Mouse (Mus musculus) splenic B cell, adult 2 months (primary cell): ENCODE measurements around the gene Rfc5.

Experiments
- DNase-seq: peaks from one replicate; pipeline ENCODE4 v3.0.0-alpha.2; 2011; ENCODE audit warnings: low read depth, low spot score
- H3K27me3 ChIP-seq: 2 replicates; pipeline ENCODE4 v1.6.1; 2012; ENCODE audit warnings: mild to moderate bottlenecking, low read length, moderate library complexity, mixed read lengths; ENCODE audit not compliant: control insufficient read depth, poor library complexity, insufficient read depth, severe bottlenecking
- H3K36me3 ChIP-seq: 2 replicates; pipeline ENCODE4 v1.6.1; 2012; ENCODE audit warnings: mild to moderate bottlenecking, low read length, moderate library complexity, mixed read lengths; ENCODE audit not compliant: control insufficient read depth, poor library complexity, insufficient read depth, severe bottlenecking

Rfc5 gene

DNA sequence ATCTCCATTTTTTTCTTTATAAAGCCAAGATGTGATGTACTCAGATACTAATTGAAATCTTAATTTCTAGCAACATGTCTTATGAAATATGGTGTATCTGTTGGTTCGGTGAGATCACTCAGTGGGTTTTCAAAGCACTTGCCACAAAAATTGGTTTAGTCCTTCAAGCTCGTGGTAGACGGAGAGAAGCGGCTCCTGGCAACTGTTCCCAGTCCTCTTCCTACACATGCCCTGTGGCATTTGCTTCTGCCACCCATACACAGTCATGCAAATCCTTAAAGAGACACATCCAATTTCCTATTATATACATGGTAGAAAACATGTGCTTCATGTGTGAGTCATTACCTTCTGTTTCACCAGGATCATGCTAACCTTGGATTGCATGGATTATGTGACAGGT, 27.3 kb downstream of the Rfc5 start:
- H3K36me3 ChIP-seq, result peaks cover 3% of the 10 kb centered on the region; the same call in 1 of the 2 replicates
- DNase-seq, result no peak
- no peaks in the 10 kb centered on the region for H3K27me3 ChIP-seq

GRCm38 (mm10) chr5:117360631-117361541, 28.0 kb downstream of the Rfc5 start:
- peaks cover 3% of the 10 kb centered on the region; the same call in 1 of the 2 replicates for H3K36me3 ChIP-seq
- H3K27me3 ChIP-seq, result no peaks in the 10 kb centered on the region
- DNase-seq, result no peak

DNA sequence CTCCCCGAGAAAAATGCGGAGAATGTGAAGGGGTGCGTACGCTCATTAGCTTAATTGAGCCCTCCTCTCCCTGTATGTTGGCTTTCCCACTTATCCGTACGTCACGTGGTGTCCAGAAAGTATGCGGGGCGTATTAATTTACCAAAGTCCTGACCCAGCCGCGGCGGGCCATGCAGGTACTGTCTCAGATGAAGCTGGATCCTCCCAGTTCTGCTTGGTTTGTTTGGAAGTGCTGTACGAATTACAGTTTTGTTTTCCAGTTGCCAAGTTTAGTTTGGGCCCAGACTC, 28.7 kb downstream of the Rfc5 start:
- no peaks in the 10 kb centered on the region for H3K27me3 ChIP-seq
- H3K36me3 ChIP-seq, result peaks cover 3% of the 10 kb centered on the region; the same call in 1 of the 2 replicates
- no peak for DNase-seq

- peak; percentile 70 for DNase-seq
- no peaks in the 10 kb centered on the region for H3K27me3 ChIP-seq
These were observed 29.2 kb downstream of the Rfc5 start for GRCm38 (mm10) chr5:117359497-117360227.

GRCm38 (mm10) chr5:117358725-117359124, 30.1 kb downstream of the Rfc5 start:
- H3K27me3 ChIP-seq, result no peaks in the 10 kb centered on the region
- peaks cover 1% of the 10 kb centered on the region; the same call in 1 of the 2 replicates for H3K36me3 ChIP-seq
- peak; percentile 68 for DNase-seq

More at GRCm38 (mm10) chr5:117359497-117360227, 29.2 kb downstream of the Rfc5 start:
- H3K36me3 ChIP-seq, result peaks cover 3% of the 10 kb centered on the region; the same call in 1 of the 2 replicates

DNA sequence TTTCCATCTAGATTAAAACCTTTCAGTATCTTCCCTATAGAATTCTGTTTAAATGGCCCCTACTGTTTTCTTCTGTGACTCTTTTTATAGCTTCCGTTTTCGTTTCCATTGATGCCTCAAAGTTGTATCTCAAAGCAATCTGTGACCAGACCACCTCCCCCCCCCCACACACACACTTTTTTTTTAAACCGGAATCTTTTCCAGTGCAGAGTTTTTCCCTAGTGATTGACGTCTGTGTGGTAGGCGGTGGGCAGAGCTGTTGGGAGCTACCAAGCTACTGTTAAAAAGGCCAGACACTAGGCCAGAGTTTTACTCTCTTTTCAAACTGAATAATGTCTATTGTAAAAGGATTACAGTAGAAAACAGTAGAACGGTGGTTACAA, 30.6 kb downstream of the Rfc5 start:
- no peaks in the 10 kb centered on the region for H3K36me3 ChIP-seq
- no peaks in the 10 kb centered on the region for H3K27me3 ChIP-seq
- DNase-seq, result no peak

GRCm38 (mm10) chr5:117357478-117358247, 31.2 kb downstream of the Rfc5 start:
- DNase-seq, result peak; percentile 12
- H3K36me3 ChIP-seq, result no peaks in the 10 kb centered on the region
- no peaks in the 10 kb centered on the region for H3K27me3 ChIP-seq

- Histone ChIP-seq H3K36me3 (no peaks in the 10 kb centered on the region), H3K27me3 (no peaks in the 10 kb centered on the region)
- DNase-seq, result peak; percentile 81
These were observed 31.7 kb downstream of the Rfc5 start, which contains the start of gene Wsb2 for GRCm38 (mm10) chr5:117357129-117357477. Gene Wsb2, plus strand, starts transcription at chr5:117357304.

DNA sequence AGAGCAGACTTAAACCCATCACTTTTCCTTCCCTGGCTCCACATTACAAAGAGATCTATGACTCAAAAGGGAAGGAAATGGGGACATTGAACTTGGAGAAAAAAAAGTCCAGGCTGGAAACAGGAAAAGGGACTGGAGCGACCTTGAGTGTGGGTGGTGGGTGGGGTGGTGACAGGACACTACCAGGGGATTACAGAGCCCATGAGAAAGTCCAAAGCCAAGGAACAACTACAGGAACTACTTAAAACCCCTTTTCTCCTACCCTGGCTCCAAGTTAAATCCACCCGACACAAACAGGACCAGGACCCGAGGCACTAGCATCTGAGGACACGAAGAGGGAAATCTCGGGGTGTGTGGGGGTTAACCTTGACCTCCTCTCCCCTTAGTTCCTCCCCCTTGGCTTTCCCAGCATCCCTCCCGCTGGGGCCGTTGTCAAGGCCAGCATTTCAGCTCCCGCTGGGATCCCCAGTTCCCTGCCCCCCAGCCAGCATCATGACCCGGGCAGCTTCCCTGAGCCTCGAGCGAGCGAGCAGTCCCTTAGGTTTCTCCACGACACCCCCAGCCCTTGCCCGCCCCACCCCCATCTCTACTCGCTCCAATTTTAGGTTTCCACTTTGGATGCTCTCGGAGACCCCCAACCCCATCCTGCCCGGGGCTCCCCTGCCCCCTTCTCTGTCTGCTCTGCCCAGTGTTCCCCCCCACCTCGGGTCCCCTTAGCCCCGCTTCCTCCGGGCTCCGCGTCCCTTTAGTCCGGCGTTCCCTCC, 32.3 kb downstream of the Rfc5 start:
- no peaks in the 10 kb centered on the region for H3K27me3 ChIP-seq
- DNase-seq, result peak; percentile 27
- no peaks in the 10 kb centered on the region for H3K36me3 ChIP-seq

- peak; percentile 39 for DNase-seq
- Histone ChIP-seq H3K27me3 (no peaks in the 10 kb centered on the region), H3K36me3 (no peaks in the 10 kb centered on the region)
These were observed 33.1 kb downstream of the Rfc5 start for GRCm38 (mm10) chr5:117355648-117356303.

GRCm38 (mm10) chr5:117354121-117354520, 34.7 kb downstream of the Rfc5 start:
- Histone ChIP-seq H3K36me3 (no peaks in the 10 kb centered on the region), H3K27me3 (no peaks in the 10 kb centered on the region)
- DNase-seq, result peak; percentile 68

- no peak for DNase-seq
- Histone ChIP-seq H3K27me3 (no peaks in the 10 kb centered on the region), H3K36me3 (no peaks in the 10 kb centered on the region)
These were observed 40.6 kb downstream of the Rfc5 start for GRCm38 (mm10) chr5:117348279-117348678.

DNA sequence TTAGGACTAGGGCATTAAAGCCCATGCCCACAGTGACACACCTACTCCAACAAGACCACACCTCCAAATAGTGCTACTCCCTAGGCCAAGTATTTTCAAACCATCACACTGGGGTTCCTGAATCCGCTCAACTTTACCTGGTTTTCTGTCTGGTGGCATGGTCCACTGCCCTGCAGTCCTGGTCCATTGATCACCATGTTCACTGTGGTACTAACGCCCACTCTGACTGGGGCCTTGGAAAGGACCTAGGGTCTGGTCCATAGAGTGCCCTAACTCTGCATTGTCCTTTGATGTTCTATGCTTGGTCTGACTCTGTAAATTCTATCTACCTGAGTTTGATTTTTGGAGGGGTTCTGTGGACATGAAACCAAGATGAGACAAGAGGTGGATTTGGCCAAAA, 41.0 kb downstream of the Rfc5 start:
- H3K27me3 ChIP-seq, result no peaks in the 10 kb centered on the region
- H3K36me3 ChIP-seq, result no peaks in the 10 kb centered on the region
- no peak for DNase-seq

GRCm38 (mm10) chr5:117347011-117347410, 41.8 kb downstream of the Rfc5 start:
- H3K27me3 ChIP-seq, result no peaks in the 10 kb centered on the region
- H3K36me3 ChIP-seq, result no peaks in the 10 kb centered on the region
- DNase-seq, result no peak
